Mouse (Mus musculus) intestine, embryonic 14.5 days (tissue): ENCODE data around the gene Ppard. TPM values are rescaled to one million over a fixed set of nuclear protein-coding genes. Genes with fewer than 3 reads are reported as not detected.
"Not testable (repeated sequence)": the region's sequence is repeated elsewhere in the genome, so short reads cannot be mapped to it uniquely, and the experiment has no call there.

Experiments
- ATAC-seq: fragments of 200-750 bp; cut with Nextera tagmentation; replicated peaks from 2 replicates; pipeline ENCODE4 v1.8.0; 2017; ENCODE audit warnings: low read depth, moderate number of reproducible peaks, moderate TSS enrichment, moderate library complexity; ENCODE audit not compliant: low FRiP score, low TSS enrichment
- DNase-seq: peaks from one replicate; pipeline ENCODE4 v3.0.0-alpha.2; 2018; ENCODE audit warnings: low spot score
- H3K27ac ChIP-seq: fragments of 300-500 bp; sonication (generic); 2 replicates; pipeline ENCODE4 v1.5.1; 2014; ENCODE audit warnings: low read depth, mild to moderate bottlenecking, control low read depth
- H3K27me3 ChIP-seq: fragments of 300-500 bp; sonication (generic); replicated peaks from 2 replicates; pipeline ENCODE4 v1.6.1; 2014; ENCODE audit warnings: low read length, control low read depth; ENCODE audit not compliant: control insufficient read depth, insufficient read depth
- H3K36me3 ChIP-seq: fragments of 300-500 bp; sonication (generic); 2 replicates; pipeline ENCODE4 v1.6.1; 2014; ENCODE audit warnings: low read length, control low read depth; ENCODE audit not compliant: control insufficient read depth, insufficient read depth
- H3K4me1 ChIP-seq: fragments of 300-500 bp; sonication (generic); replicated peaks from 2 replicates; pipeline ENCODE4 v1.6.1; 2014; ENCODE audit warnings: low read length, control low read depth, mixed read lengths; ENCODE audit not compliant: control insufficient read depth, insufficient read depth
- H3K4me2 ChIP-seq: fragments of 300-500 bp; sonication (generic); 2 replicates; pipeline ENCODE4 v1.6.1; 2014; ENCODE audit warnings: low read length
- H3K4me3 ChIP-seq: fragments of 300-500 bp; sonication (generic); 2 replicates; pipeline ENCODE4 v1.5.1; 2014; ENCODE audit warnings: low read depth, low read length, control low read depth, mixed read lengths
- H3K9ac ChIP-seq: fragments of 300-500 bp; sonication (generic); 2 replicates; pipeline ENCODE4 v1.6.1; 2014; ENCODE audit warnings: mild to moderate bottlenecking, low read length
- H3K9me3 ChIP-seq: fragments of 300-500 bp; sonication (generic); 2 replicates; pipeline ENCODE4 v1.6.1; 2016; ENCODE audit warnings: low read length, control low read depth; ENCODE audit not compliant: control insufficient read depth
- WGBS: fragments of 180-500 bp; shearing (Covaris S2); extraction: QIAGEN DNeasy Blood & Tissue Kit; methylation state at CpG from one replicate; pipeline ENCODE4 v1.1.7; 2014; 5-methylcytosine and 5-hydroxymethylcytosine counted together
- polyA plus RNA-seq: library from polyadenylated mRNA; unstranded; fragments of >200 nt; fragmentation: Nextera tagmentation; extraction: Ambion mirVana; gene quantifications from 2 replicates; pipeline ENCODE4 v1.2.1, GENCODE M21; 2014

Gene Ppard
- polyA plus RNA-seq, 1 experiment from 2014 or later, result 2.5 TPM

GRCm38 (mm10) chr17:28324416-28324815 is 91.9 kb downstream of the Ppard start:
- H3K27me3 ChIP-seq, H3K4me2 ChIP-seq, H3K4me3 ChIP-seq, H3K9me3 ChIP-seq, H3K9ac ChIP-seq, DNase-seq, H3K27ac ChIP-seq, ATAC-seq: not testable (repeated sequence)
- WGBS, result 95% methylated on average over 7 of the region's 7 CpGs
- H3K4me1 ChIP-seq, result peaks cover 12% of the 10 kb centered on the region
- peaks cover 46% of the 10 kb centered on the region for H3K36me3 ChIP-seq

GRCm38 (mm10) chr17:28325751-28326150 is 93.3 kb downstream of the Ppard start:
- Histone ChIP-seq H3K9me3 (no peaks in the 10 kb centered on the region), H3K4me1 (peaks cover 21% of the 10 kb centered on the region), H3K27ac (no peak overlapping the region), H3K4me3 (no peak overlapping the region), H3K27me3 (no peaks in the 10 kb centered on the region), H3K36me3 (peaks cover 43% of the 10 kb centered on the region), H3K9ac (no peak overlapping the region), H3K4me2 (no peak overlapping the region)
- WGBS, result 83% methylated on average over 7 of the region's 8 CpGs
- no peak for ATAC-seq
- no peak for DNase-seq

- H3K4me2 ChIP-seq, result no peak overlapping the region
- H3K36me3 ChIP-seq, result peaks cover 45% of the 10 kb centered on the region
- ATAC-seq (no peak), DNase-seq (no peak)
- WGBS, result 79% methylated on average over 3 of the region's 3 CpGs
- H3K4me1 ChIP-seq, result peaks cover 25% of the 10 kb centered on the region
- no peak overlapping the region for H3K4me3 ChIP-seq
- peak overlapping the region; percentile 95 for H3K27ac ChIP-seq
- H3K9ac ChIP-seq, result no peak overlapping the region
- no peaks in the 10 kb centered on the region for H3K27me3 ChIP-seq
- no peaks in the 10 kb centered on the region for H3K9me3 ChIP-seq
Measured at GRCm38 (mm10) chr17:28326951-28327350, 94.5 kb downstream of the Ppard start.

GRCm38 (mm10) chr17:28327673-28328325 is 95.3 kb downstream of the Ppard start:
- Histone ChIP-seq H3K9ac (peak overlapping the region; percentile 55), H3K27me3 (no peaks in the 10 kb centered on the region), H3K4me1 (peaks cover 30% of the 10 kb centered on the region), H3K36me3 (peaks cover 46% of the 10 kb centered on the region), H3K4me3 (peak overlapping the region; percentile 98), H3K27ac (peak overlapping the region; percentile 95), H3K4me2 (peak overlapping the region; percentile 64), H3K9me3 (no peaks in the 10 kb centered on the region)
- DNase-seq, result no peak
- peak; percentile 14 for ATAC-seq
- 3% methylated on average over 22 of the region's 22 CpGs for WGBS

GRCm38 (mm10) chr17:28328366-28328928 is 95.9 kb downstream of the Ppard start, which contains the start of gene Rpl10a:
TSS of gene Rpl10a (plus strand) at chr17:28328471.
- peak within 1 kb of the TSS; percentile 95 for H3K27ac ChIP-seq
- H3K4me1 ChIP-seq, result peaks cover 37% of the 10 kb centered on the region
- peak within 1 kb of the TSS; percentile 98 for H3K4me3 ChIP-seq
- peak within 1 kb of the TSS; percentile 100 for H3K9ac ChIP-seq
- H3K9me3 ChIP-seq, result no peaks in the 10 kb centered on the region
- WGBS, result under 1% methylated on average over 62 of the region's 67 CpGs
- ATAC-seq (peak; percentile 79), DNase-seq (peak; percentile 98)
- peak within 1 kb of the TSS; percentile 98 for H3K4me2 ChIP-seq
- H3K36me3 ChIP-seq, result peaks cover 47% of the 10 kb centered on the region
- H3K27me3 ChIP-seq, result no peaks in the 10 kb centered on the region

- Histone ChIP-seq H3K4me3 (peak overlapping the region; percentile 98), H3K9ac (peak overlapping the region; percentile 100), H3K36me3 (peaks cover 47% of the 10 kb centered on the region), H3K4me1 (peaks cover 40% of the 10 kb centered on the region), H3K27ac (peak overlapping the region; percentile 95), H3K27me3 (no peaks in the 10 kb centered on the region), H3K4me2 (peak overlapping the region; percentile 98), H3K9me3 (no peaks in the 10 kb centered on the region)
- DNase-seq (peak; percentile 76), ATAC-seq (no peak)
- under 1% methylated on average over 25 of the region's 25 CpGs for WGBS
Measured at GRCm38 (mm10) chr17:28328946-28329345, 96.4 kb downstream of the Ppard start.

GRCm38 (mm10) chr17:28329503-28330231 is 97.2 kb downstream of the Ppard start:
- WGBS, result 8% methylated on average over 4 of the region's 4 CpGs
- peak; percentile 70 for DNase-seq
- Histone ChIP-seq H3K4me2 (peak overlapping the region; percentile 98), H3K9ac (peak overlapping the region; percentile 100), H3K27ac (peak overlapping the region; percentile 95), H3K36me3 (peaks cover 50% of the 10 kb centered on the region), H3K9me3 (no peaks in the 10 kb centered on the region), H3K27me3 (no peaks in the 10 kb centered on the region), H3K4me1 (peaks cover 43% of the 10 kb centered on the region), H3K4me3 (peak overlapping the region; percentile 98)
- no peak for ATAC-seq

- Histone ChIP-seq H3K4me2 (peak overlapping the region; percentile 98), H3K4me3 (peak overlapping the region; percentile 98), H3K9ac (peak overlapping the region; percentile 100), H3K9me3 (no peaks in the 10 kb centered on the region), H3K27ac (peak overlapping the region; percentile 95; the same call in 1 of the 2 replicates), H3K36me3 (peaks cover 55% of the 10 kb centered on the region), H3K4me1 (peaks cover 43% of the 10 kb centered on the region), H3K27me3 (no peaks in the 10 kb centered on the region)
- DNase-seq (no peak), ATAC-seq (no peak)
- WGBS, result 36% methylated on average over 2 of the region's 2 CpGs
Measured at GRCm38 (mm10) chr17:28330232-28330546, 97.7 kb downstream of the Ppard start.
